Mouse (Mus musculus): ENCODE results near the gene Slc25a21. TPM values are rescaled to one million over a fixed set of nuclear protein-coding genes. Genes with fewer than 3 reads are reported as not detected.
A peak's percentile ranks its signal among the peaks of the same experiment; 100 is the strongest.

Slc25a21 gene
- polyA plus RNA-seq, 1 experiment from 2014 or later = 0.59 TPM

DNA sequence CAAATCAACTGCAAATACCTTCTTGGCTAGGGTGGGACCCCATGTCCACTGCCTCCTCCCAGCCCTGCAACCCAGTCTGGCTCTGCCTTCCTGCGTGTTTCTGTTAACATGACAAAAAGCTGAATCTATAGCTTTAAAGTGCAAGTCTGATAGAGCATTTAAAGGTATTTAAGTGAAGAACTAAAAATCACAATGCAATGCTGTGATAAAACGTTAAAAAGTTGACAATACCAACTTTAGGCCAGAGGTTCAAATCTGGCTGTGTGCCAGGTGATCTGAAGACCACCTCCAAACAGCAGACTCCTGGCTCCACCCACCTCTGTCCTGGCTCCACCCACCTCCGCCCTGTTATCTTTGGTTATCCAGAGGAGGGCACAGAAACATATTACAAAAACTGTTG is 98.2 kb downstream of the Slc25a21 start:
- Histone ChIP-seq H3K9ac (replicated peaks) (no peak overlapping the region), H3K4me2 (replicated peaks) (no peak overlapping the region), H3K4me1 (no peaks in the 10 kb centered on the region), H3K36me3 (no peaks in the 10 kb centered on the region), H3K9me3 (no peaks in the 10 kb centered on the region), H3K27ac (replicated peaks) (no peak overlapping the region), H3K4me3 (no peak overlapping the region), H3K27me3 (no peaks in the 10 kb centered on the region)
- WGBS = 73% methylated on average over 3 of the region's 3 CpGs
- no peak for ATAC-seq (ENCODE audit: low FRiP score, low read depth)

DNA sequence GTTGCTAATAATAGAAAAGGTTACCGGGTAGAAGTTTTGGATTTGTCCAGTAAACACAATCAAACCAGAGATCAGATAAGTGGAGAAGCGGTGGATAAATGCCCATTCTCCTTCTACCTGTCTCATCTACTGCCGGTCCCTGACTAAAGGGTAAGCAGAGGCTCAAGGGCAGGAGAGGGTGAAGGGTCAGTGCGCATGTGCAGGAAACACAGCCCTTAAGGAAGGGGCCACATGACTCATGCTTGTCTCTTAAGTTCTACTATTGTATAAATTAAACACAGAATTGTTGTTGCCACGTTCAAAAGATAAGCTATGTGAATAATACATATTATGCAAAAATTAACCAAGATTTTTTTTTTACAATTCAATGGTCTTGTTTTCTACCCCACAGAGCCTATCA is 98.9 kb downstream of the Slc25a21 start:
- Histone ChIP-seq H3K36me3 (no peaks in the 10 kb centered on the region), H3K9me3 (no peaks in the 10 kb centered on the region), H3K4me3 (no peak overlapping the region), H3K4me1 (no peaks in the 10 kb centered on the region), H3K9ac (replicated peaks) (no peak overlapping the region), H3K27me3 (no peaks in the 10 kb centered on the region), H3K4me2 (replicated peaks) (no peak overlapping the region), H3K27ac (replicated peaks) (no peak overlapping the region)
- WGBS = 91% methylated on average over 5 of the region's 5 CpGs
- ATAC-seq (ENCODE audit: low FRiP score, low read depth) = no peak

DNA sequence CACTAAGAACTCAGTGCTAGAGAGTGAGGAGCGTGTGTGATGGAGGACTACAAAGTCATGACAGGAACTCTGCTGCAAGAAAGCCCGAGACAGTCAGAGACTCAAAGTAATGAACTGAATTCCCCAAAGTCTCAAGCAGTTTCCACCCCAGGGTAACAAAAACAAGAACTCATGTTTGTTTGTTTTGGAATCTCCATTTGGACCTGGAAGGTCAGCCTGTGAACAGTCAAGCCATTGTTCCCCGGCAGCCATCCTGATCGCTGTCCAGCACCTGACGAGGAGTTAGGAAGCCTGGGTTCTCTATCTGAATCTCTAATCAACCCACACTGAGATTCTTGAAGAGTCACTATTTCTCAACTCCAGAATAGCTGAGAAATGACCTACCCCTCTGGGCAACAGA is 104.2 kb downstream of the Slc25a21 start:
- Histone ChIP-seq H3K4me2 (replicated peaks) (no peak overlapping the region), H3K27ac (replicated peaks) (no peak overlapping the region), H3K27me3 (no peaks in the 10 kb centered on the region), H3K4me3 (no peak overlapping the region), H3K36me3 (no peaks in the 10 kb centered on the region), H3K4me1 (no peaks in the 10 kb centered on the region), H3K9ac (replicated peaks) (no peak overlapping the region), H3K9me3 (no peaks in the 10 kb centered on the region)
- 62% methylated on average over 5 of the region's 5 CpGs for WGBS
- no peak for ATAC-seq (ENCODE audit: low FRiP score, low read depth)

DNA sequence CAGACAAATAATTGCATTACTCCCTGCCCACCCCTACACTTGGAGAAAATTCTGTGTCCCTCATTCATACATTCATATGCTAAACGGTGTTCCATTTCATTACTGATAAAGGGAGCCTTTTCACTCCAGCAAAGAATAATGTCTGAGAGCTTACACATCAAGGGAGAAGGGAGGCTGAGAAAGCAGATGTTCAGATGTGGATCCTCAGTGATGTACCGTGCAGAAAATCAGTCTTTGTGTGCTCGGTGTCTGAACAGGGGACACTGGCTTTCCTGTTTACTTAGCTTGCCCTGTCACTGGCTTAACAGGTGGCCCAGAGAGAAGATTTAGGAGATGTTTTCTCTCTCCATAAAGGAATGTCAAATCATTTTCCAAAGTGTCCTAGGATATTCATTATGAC is 112.8 kb downstream of the Slc25a21 start:
- WGBS = 19% methylated on average over 3 of the region's 3 CpGs

DNA sequence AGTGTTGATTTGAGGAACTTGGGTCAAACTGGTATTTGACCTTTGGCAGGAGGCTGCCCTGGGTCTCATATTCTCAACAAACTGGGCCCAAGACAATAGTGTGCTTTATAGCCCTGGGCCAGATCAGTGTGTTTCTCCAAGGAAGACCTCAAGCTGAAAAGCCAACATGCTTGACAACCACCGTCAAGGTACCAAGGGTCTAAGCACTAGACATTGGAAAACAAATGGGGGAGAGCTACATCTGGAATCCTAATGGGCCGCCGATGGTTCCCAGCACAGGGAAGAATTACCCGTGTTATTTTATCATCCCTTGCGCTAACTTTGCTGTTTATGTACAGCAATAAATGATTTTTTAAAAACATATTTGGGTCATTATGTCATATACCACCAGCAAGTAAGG is 113.7 kb downstream of the Slc25a21 start:
- Histone ChIP-seq H3K4me3 (no peak overlapping the region), H3K36me3 (no peaks in the 10 kb centered on the region), H3K4me1 (peaks cover 9% of the 10 kb centered on the region), H3K27ac (replicated peaks) (no peak overlapping the region), H3K9ac (replicated peaks) (no peak overlapping the region), H3K27me3 (no peaks in the 10 kb centered on the region), H3K4me2 (replicated peaks) (no peak overlapping the region), H3K9me3 (no peaks in the 10 kb centered on the region)
- 79% methylated on average over 5 of the region's 5 CpGs for WGBS
- no peak for ATAC-seq (ENCODE audit: low FRiP score, low read depth)

More for the DNA sequence above, 112.8 kb downstream of the Slc25a21 start:
- no peaks in the 10 kb centered on the region for H3K36me3 ChIP-seq
- ATAC-seq (ENCODE audit: low FRiP score, low read depth) = peak; percentile 60
- H3K9me3 ChIP-seq = no peaks in the 10 kb centered on the region
- H3K9ac ChIP-seq (replicated peaks) = no peak overlapping the region
- H3K4me2 ChIP-seq (replicated peaks) = no peak overlapping the region
- H3K4me1 ChIP-seq = peaks cover 9% of the 10 kb centered on the region
- no peak overlapping the region for H3K4me3 ChIP-seq
- no peaks in the 10 kb centered on the region for H3K27me3 ChIP-seq
- H3K27ac ChIP-seq (replicated peaks) = no peak overlapping the region

DNA sequence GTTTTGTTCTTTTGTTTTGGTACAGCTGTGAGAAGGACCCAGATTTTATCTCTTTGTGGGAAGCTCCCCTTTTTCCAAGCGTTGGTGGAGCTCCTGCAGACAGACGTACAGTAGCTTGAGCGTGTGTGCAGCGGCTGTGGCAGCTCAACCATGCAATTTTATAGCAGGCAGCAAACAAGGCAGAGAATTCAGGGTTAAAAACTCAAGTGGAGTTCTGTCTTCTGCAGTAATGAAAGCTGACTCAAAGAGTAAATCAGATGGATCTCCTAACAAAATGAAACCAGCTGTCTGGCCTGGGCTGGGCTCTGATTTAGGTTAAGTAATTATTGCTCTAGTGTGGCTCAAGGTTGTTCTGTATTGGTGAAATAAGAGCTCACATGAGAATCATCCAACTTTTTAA is 120.7 kb downstream of the Slc25a21 start:
- H3K4me2 ChIP-seq (replicated peaks) = no peak overlapping the region
- H3K4me1 ChIP-seq = no peaks in the 10 kb centered on the region
- no peak overlapping the region for H3K4me3 ChIP-seq
- H3K27ac ChIP-seq (replicated peaks) = no peak overlapping the region
- no peak for ATAC-seq (ENCODE audit: low FRiP score, low read depth)
- no peaks in the 10 kb centered on the region for H3K36me3 ChIP-seq
- no peaks in the 10 kb centered on the region for H3K9me3 ChIP-seq
- 64% methylated on average over 4 of the region's 4 CpGs for WGBS
- H3K27me3 ChIP-seq = no peaks in the 10 kb centered on the region
- H3K9ac ChIP-seq (replicated peaks) = no peak overlapping the region

DNA sequence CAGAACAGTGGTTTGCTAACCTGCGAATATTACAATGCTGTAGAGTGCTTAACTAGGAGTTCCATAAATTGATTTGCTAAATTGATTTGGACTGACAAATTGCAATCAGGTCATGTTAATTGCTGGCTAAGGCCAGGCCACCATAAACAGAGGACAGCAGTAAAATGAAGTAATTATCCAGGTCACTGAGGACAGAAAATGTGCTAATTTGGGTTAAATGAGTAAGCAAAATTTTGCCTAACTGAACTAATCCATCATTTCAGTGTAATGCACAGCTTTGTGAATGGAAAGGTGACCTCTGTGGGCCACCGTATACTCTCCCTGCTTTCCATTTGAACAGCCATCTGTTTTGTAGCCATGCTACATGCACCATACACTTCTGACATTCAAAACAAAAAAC is 124.7 kb downstream of the Slc25a21 start:
- Histone ChIP-seq H3K4me3 (no peak overlapping the region), H3K9me3 (no peaks in the 10 kb centered on the region), H3K27ac (replicated peaks) (no peak overlapping the region), H3K36me3 (no peaks in the 10 kb centered on the region), H3K4me2 (replicated peaks) (no peak overlapping the region), H3K4me1 (no peaks in the 10 kb centered on the region), H3K27me3 (no peaks in the 10 kb centered on the region), H3K9ac (replicated peaks) (no peak overlapping the region)
- 94% methylated on average over 2 of the region's 2 CpGs for WGBS
- ATAC-seq (ENCODE audit: low FRiP score, low read depth) = no peak

DNA sequence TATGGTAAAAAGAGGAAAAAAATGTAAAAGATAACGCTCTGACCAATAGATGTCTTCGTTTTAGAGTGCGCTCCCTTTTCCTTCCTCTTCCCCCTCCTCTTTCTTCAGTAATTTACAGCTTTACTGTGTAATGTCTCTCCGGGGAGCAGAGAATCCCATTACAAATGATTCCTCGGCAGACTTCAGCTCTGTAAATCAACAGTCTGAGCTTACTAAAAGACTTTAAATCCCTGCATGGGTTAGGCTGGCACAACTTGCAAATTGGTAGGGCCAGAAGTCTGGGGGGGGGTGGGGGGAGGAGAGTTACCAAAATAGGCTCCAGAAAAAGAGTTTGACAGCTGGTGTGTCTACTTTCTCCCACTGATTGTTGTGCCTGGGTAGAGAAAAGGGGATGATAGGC is 128.7 kb downstream of the Slc25a21 start:
- H3K4me3 ChIP-seq = no peak overlapping the region
- no peaks in the 10 kb centered on the region for H3K9me3 ChIP-seq
- H3K4me2 ChIP-seq (replicated peaks) = no peak overlapping the region
- no peaks in the 10 kb centered on the region for H3K36me3 ChIP-seq
- H3K27ac ChIP-seq (replicated peaks) = no peak overlapping the region
- ATAC-seq (ENCODE audit: low FRiP score, low read depth) = no peak
- no peaks in the 10 kb centered on the region for H3K4me1 ChIP-seq
- no peak overlapping the region for H3K9ac ChIP-seq (replicated peaks)
- H3K27me3 ChIP-seq = no peaks in the 10 kb centered on the region
- WGBS = 49% methylated on average over 5 of the region's 5 CpGs

DNA sequence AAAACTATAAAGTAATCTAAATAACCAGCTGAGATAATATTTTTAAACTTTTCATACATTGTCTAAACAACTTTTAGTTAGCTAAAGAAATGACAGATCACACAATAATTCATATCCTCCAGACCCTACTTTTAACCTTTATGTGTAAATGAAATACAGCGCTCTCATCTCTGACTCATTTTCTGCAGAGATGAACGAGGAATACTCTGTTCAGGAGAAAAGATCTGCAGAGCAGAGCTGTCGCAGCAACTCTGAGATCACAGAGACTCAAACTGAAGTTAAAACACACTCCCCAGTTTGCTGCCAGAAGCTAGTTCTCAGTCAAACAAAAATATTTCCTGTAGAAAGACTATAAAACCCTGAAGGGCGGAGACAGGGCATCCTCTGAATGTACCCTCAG is 177.5 kb downstream of the Slc25a21 start:
- no peak overlapping the region for H3K4me3 ChIP-seq
- H3K9ac ChIP-seq (replicated peaks) = no peak overlapping the region
- no peaks in the 10 kb centered on the region for H3K27me3 ChIP-seq
- no peak overlapping the region for H3K27ac ChIP-seq (replicated peaks)
- ATAC-seq (ENCODE audit: low FRiP score, low read depth) = no peak
- 89% methylated on average over 4 of the region's 4 CpGs for WGBS
- H3K9me3 ChIP-seq = no peaks in the 10 kb centered on the region
- H3K36me3 ChIP-seq = no peaks in the 10 kb centered on the region
- no peak overlapping the region for H3K4me2 ChIP-seq (replicated peaks)
- no peaks in the 10 kb centered on the region for H3K4me1 ChIP-seq

DNA sequence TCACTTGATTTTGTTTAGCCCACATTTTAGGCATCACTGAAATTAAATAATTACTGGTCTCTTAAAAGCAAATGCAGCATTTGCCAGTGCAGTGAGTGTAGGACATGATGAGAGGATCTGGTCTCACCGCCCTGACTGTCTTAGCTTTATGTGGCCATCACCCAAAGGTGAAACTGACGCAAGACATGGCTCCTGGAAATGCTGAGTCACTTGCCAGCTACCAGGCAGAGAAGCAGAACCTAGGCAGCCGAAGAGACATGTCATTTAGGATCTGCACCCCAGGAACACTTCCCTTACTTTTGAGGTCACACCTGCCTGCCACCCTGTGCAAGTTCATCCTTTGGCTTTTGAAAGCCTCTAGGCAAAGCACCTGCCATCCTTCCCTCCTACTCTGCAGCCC is 180.4 kb downstream of the Slc25a21 start:
- Histone ChIP-seq H3K36me3 (no peaks in the 10 kb centered on the region), H3K9me3 (no peaks in the 10 kb centered on the region), H3K4me3 (no peak overlapping the region), H3K9ac (replicated peaks) (no peak overlapping the region), H3K27me3 (no peaks in the 10 kb centered on the region), H3K27ac (replicated peaks) (no peak overlapping the region), H3K4me2 (replicated peaks) (no peak overlapping the region), H3K4me1 (no peaks in the 10 kb centered on the region)
- 93% methylated on average over 3 of the region's 3 CpGs for WGBS
- no peak for ATAC-seq (ENCODE audit: low FRiP score, low read depth)

DNA sequence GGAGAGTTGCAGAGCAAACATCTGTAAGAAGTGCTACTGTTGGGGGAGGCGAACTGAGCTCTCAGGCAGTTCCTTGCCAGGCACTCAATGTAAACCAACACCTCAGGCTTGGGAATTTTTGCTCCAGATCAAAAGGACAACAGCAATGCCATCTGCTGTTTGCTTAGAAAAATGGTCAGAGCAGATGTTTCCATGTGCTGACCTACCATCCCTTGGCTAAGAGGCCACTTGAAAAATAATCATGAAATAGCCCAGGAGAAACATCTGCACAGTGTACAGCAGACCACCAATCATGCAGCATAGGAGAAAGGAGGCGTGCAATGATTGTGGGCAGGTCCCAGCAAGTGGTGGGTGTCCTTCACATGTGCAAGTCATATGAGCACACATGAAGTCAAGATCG is 180.9 kb downstream of the Slc25a21 start:
- Histone ChIP-seq H3K9me3 (no peaks in the 10 kb centered on the region), H3K27ac (replicated peaks) (no peak overlapping the region), H3K27me3 (no peaks in the 10 kb centered on the region), H3K4me1 (no peaks in the 10 kb centered on the region), H3K9ac (replicated peaks) (no peak overlapping the region), H3K4me2 (replicated peaks) (no peak overlapping the region), H3K4me3 (no peak overlapping the region), H3K36me3 (no peaks in the 10 kb centered on the region)
- WGBS = 80% methylated on average over 3 of the region's 3 CpGs
- ATAC-seq (ENCODE audit: low FRiP score, low read depth) = no peak

DNA sequence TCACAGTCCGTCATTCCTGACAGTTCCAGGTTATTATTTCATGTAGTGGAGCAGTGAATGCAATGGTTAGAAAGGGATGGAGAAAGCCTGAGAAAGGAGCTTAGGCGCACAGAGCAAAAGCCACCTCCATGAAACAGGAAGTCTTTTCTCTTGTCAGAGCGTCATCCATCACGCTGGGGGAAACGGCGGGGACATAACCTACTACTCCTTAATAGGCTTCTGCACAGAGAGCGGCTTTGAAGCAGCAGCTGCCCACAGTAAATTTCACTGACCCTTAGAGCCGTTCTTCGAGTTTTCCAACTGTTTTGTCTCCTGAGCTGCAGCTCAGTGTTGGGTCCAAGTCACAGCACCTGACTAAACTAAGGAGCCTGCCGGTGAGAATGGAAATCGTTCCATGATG is 188.3 kb downstream of the Slc25a21 start:
- H3K9me3 ChIP-seq = no peaks in the 10 kb centered on the region
- 74% methylated on average over 11 of the region's 11 CpGs for WGBS
- H3K4me1 ChIP-seq = no peaks in the 10 kb centered on the region
- H3K27me3 ChIP-seq = no peaks in the 10 kb centered on the region
- H3K27ac ChIP-seq (replicated peaks) = no peak overlapping the region
- H3K9ac ChIP-seq (replicated peaks) = no peak overlapping the region
- no peak for ATAC-seq (ENCODE audit: low FRiP score, low read depth)
- H3K36me3 ChIP-seq = no peaks in the 10 kb centered on the region
- H3K4me3 ChIP-seq = no peak overlapping the region
- H3K4me2 ChIP-seq (replicated peaks) = no peak overlapping the region

DNA sequence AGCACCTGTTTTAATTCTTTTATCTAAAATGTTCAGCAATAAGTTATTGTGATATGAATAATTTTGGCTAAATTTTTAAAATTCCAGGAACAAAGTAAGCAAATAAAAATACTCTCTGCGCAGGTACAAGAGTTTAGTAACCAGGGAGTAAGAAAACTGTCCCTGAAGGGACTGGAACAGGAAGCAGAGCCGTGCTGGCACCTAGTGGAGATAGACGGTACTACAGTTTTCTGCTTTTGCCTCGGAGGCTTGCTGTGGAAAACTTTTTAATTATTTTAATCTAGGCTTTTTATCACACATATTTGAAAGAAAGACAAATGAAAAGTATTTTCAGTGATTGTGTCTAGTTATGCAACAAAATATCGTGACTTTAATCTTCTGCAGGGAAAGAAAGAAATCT is 211.2 kb downstream of the Slc25a21 start:
- no peak overlapping the region for H3K27ac ChIP-seq (replicated peaks)
- H3K9me3 ChIP-seq = no peaks in the 10 kb centered on the region
- no peak for ATAC-seq (ENCODE audit: low FRiP score, low read depth)
- peaks cover 29% of the 10 kb centered on the region for H3K27me3 ChIP-seq
- no peaks in the 10 kb centered on the region for H3K4me1 ChIP-seq
- no peak overlapping the region for H3K4me2 ChIP-seq (replicated peaks)
- H3K4me3 ChIP-seq = no peak overlapping the region
- WGBS = 13% methylated on average over 5 of the region's 5 CpGs
- no peak overlapping the region for H3K9ac ChIP-seq (replicated peaks)
- no peaks in the 10 kb centered on the region for H3K36me3 ChIP-seq

All from midbrain, embryonic 12.5 days (tissue).